Mouse (Mus musculus): ENCODE measurements at regions not wholly inside any gene's neighbourhood (a gene's known extent, or its start where the extent isn't known, plus 50 kb on each side); places are given as distances from the start of the nearest gene placed in this dataset.

DNA sequence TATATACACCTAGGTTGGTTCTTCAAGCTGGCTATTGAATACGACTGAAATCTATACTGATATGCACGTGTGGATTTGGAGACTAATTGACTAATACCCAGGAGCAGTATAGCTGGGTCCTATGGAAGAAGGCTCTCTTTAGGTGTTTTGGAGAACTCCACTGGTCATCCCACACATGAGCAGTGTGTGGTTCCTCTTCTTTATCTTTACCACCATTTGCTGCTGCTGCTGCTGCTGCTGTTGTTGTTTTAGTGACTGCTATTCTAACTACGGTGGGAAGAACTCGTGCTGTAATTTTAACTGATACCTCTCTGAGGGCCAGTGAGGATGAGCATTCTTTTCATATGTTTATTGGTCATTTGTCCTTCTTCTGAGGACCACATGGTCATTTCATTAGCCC is 86.9 kb downstream of the Pctp start:
- no peak for DNase-seq (ENCODE audit: extremely low read depth)
- Histone ChIP-seq H3K27me3 (replicated peaks) (peaks cover 2% of the 10 kb centered on the region), H3K9ac (ENCODE audit: insufficient read depth, low read depth) (no peak overlapping the region), H3K4me3 (replicated peaks in 1 of 3; ENCODE audit: low read depth in 2 of 3, low read length in 2 of 3, poor library complexity in 1 of 3) (no peak overlapping the region), H3K4me1 (ENCODE audit: control insufficient read depth in 1 of 2, insufficient read depth in 2 of 2) (no peaks in the 10 kb centered on the region), H3K9me3 (replicated peaks; ENCODE audit: low read length) (peaks cover 2% of the 10 kb centered on the region), H3K79me2 (replicated peaks; ENCODE audit: control insufficient read depth, extremely low read depth, insufficient read depth, poor library complexity, severe bottlenecking) (no peaks in the 10 kb centered on the region), H3K4me2 (ENCODE audit: insufficient read depth, low read depth, poor library complexity, severe bottlenecking) (no peak overlapping the region), H3K27ac (ENCODE audit: insufficient read depth, low read depth) (no peak overlapping the region), H3K36me3 (replicated peaks in 1 of 2; ENCODE audit: control insufficient read depth in 1 of 2, insufficient read depth in 1 of 2, low read length in 1 of 2) (no peaks in the 10 kb centered on the region)
- in situ Hi-C loops (cut with MboI; ENCODE audit: low pct_ligation_motif_present, low pct_unique_long_range_greater_than_20kb, low sequenced_read_pairs), result no loop called here
- dilution Hi-C loops (cut with MboI; ENCODE audit: extremely low pct_ligation_motif_present, extremely low pct_unique_long_range_greater_than_20kb, low sequenced_read_pairs), result no loop called here
- TF ChIP-seq ZKSCAN1 (IDR thresholded peaks at IDR 0.05; ENCODE audit: borderline replicate concordance, low read depth, low read length), result no peak
- TF ChIP-seq MAX (IDR thresholded peaks at IDR 0.05; ENCODE audit: low read length), result no peak
- TF ChIP-seq NELFE (IDR thresholded peaks at IDR 0.05; ENCODE audit: low read depth, low read length), result no peak
- TF ChIP-seq GABPA (IDR thresholded peaks at IDR 0.05; ENCODE audit: insufficient replicate concordance, low read depth, low read length), result no peak
- TF ChIP-seq NRF1 (IDR thresholded peaks at IDR 0.05; ENCODE audit: low read depth, low read length), result no peak
- TF ChIP-seq PAX5 (IDR thresholded peaks at IDR 0.05; ENCODE audit: low read length), result no peak
- TF ChIP-seq TBP (conservative IDR thresholded peaks at IDR 0.05; ENCODE audit: low read depth, low read length), result no peak
- TF ChIP-seq POLR2A (IDR thresholded peaks at IDR 0.05; ENCODE audit: low read depth, low read length), result no peak
- TF ChIP-seq ZC3H11A (IDR thresholded peaks at IDR 0.05; ENCODE audit: low read depth, low read length), result no peak
- no peak for TF ChIP-seq KAT2A (IDR thresholded peaks at IDR 0.05; ENCODE audit: insufficient replicate concordance, low read length)
- TF ChIP-seq USF2 (conservative IDR thresholded peaks at IDR 0.05; ENCODE audit: low read depth, low read length), result no peak
- TF ChIP-seq SMC3 (IDR thresholded peaks at IDR 0.05; ENCODE audit: low read depth, low read length), result no peak
- TF ChIP-seq HCFC1 (IDR thresholded peaks at IDR 0.05; ENCODE audit: low read depth, low read length), result no peak

DNA sequence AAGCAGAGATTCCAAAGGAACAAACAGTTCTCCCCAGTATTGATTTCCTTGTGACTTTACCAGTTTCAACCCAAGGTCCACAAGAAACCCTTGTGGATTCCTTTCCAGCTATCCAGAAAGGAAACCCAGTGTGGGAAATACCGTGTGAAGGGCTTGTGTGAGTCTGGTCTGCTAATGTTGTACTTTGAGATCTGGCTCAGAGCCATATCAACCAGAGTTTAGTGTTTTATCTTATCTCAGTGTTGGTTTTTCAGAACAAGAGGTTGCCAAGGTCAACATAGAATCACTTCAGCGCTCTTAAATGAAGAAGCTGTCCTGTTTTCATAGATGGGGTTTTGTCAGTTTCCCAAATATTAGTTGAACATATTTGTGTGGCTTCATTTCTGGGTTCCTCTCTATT is 88.1 kb downstream of the Pctp start:
- Histone ChIP-seq H3K27ac (ENCODE audit: insufficient read depth, low read depth) (no peak overlapping the region), H3K9ac (ENCODE audit: insufficient read depth, low read depth) (no peak overlapping the region), H3K4me3 (replicated peaks in 1 of 3; ENCODE audit: low read depth in 2 of 3, low read length in 2 of 3, poor library complexity in 1 of 3) (no peak overlapping the region), H3K36me3 (replicated peaks in 1 of 2; ENCODE audit: control insufficient read depth in 1 of 2, insufficient read depth in 1 of 2, low read length in 1 of 2) (no peaks in the 10 kb centered on the region), H3K9me3 (replicated peaks; ENCODE audit: low read length) (peaks cover 2% of the 10 kb centered on the region), H3K79me2 (replicated peaks; ENCODE audit: control insufficient read depth, extremely low read depth, insufficient read depth, poor library complexity, severe bottlenecking) (no peaks in the 10 kb centered on the region), H3K4me2 (ENCODE audit: insufficient read depth, low read depth, poor library complexity, severe bottlenecking) (no peak overlapping the region), H3K4me1 (ENCODE audit: control insufficient read depth in 1 of 2, insufficient read depth in 2 of 2) (no peaks in the 10 kb centered on the region), H3K27me3 (replicated peaks) (peaks cover 2% of the 10 kb centered on the region)
- no peak for TF ChIP-seq MEF2A (IDR thresholded peaks at IDR 0.05; ENCODE audit: borderline replicate concordance, low read depth, low read length)
- no peak for TF ChIP-seq MYC (IDR thresholded peaks at IDR 0.05; ENCODE audit: low read depth, low read length)
- TF ChIP-seq TBP (conservative IDR thresholded peaks at IDR 0.05; ENCODE audit: low read depth, low read length), result no peak
- TF ChIP-seq USF2 (conservative IDR thresholded peaks at IDR 0.05; ENCODE audit: low read depth, low read length), result no peak
- no peak for TF ChIP-seq ZKSCAN1 (IDR thresholded peaks at IDR 0.05; ENCODE audit: borderline replicate concordance, low read depth, low read length)
- TF ChIP-seq MAX (IDR thresholded peaks at IDR 0.05; ENCODE audit: low read length), result no peak
- no peak for TF ChIP-seq USF1 (IDR thresholded peaks at IDR 0.05; ENCODE audit: low read depth, low read length)
- no peak for TF ChIP-seq MXI1 (IDR thresholded peaks at IDR 0.05; ENCODE audit: low read depth, low read length)
- no peak for TF ChIP-seq GABPA (IDR thresholded peaks at IDR 0.05; ENCODE audit: insufficient replicate concordance, low read depth, low read length)
- TF ChIP-seq RAD21 (IDR thresholded peaks at IDR 0.05; ENCODE audit: low read depth, low read length), result no peak
- TF ChIP-seq IRF4 (IDR thresholded peaks at IDR 0.05; ENCODE audit: low read depth, low read length), result no peak
- TF ChIP-seq ETS1 (conservative IDR thresholded peaks at IDR 0.05; ENCODE audit: low read depth, low read length), result no peak
- DNase-seq (ENCODE audit: extremely low read depth), result no peak
- in situ Hi-C loops (cut with MboI; ENCODE audit: low pct_ligation_motif_present, low pct_unique_long_range_greater_than_20kb, low sequenced_read_pairs), result no loop called here
- dilution Hi-C loops (cut with MboI; ENCODE audit: extremely low pct_ligation_motif_present, extremely low pct_unique_long_range_greater_than_20kb, low sequenced_read_pairs), result no loop called here

Measured in CH12.LX (cell line).